Mouse (Mus musculus): Measurements from ENCODE around the gene Rtn4. TPM values are rescaled to one million over a fixed set of nuclear protein-coding genes. Genes with fewer than 3 reads are reported as not detected.
"Not testable (repeated sequence)": the region's sequence is repeated elsewhere in the genome, so short reads cannot be mapped to it uniquely, and the experiment has no call there.

Gene Rtn4
- 10 to 100 TPM; 19.4 to 21.9 TPM for polyA plus RNA-seq (2017; shearing (Covaris generic))

GRCm38 (mm10) chr11:29692683-29693272, at the start of gene Rtn4:
Gene Rtn4, plus strand, starts transcription at chr11:29692947.
- ATAC-seq, result peak; percentile 94

GRCm38 (mm10) chr11:29644421-29644820, 48.3 kb upstream of the Rtn4 start:
- ATAC-seq, result no peak

GRCm38 (mm10) chr11:29645411-29646066, 47.2 kb upstream of the Rtn4 start:
- ATAC-seq, result no peak

- ATAC-seq, result peak; percentile 84
Observed at GRCm38 (mm10) chr11:29647568-29648319, 45.0 kb upstream of the Rtn4 start.

GRCm38 (mm10) chr11:29655381-29655780, 37.4 kb upstream of the Rtn4 start:
- ATAC-seq, result not testable (repeated sequence)

GRCm38 (mm10) chr11:29660740-29661139, 32.0 kb upstream of the Rtn4 start:
- no peak for ATAC-seq

GRCm38 (mm10) chr11:29667634-29668033, 25.1 kb upstream of the Rtn4 start:
- ATAC-seq, result no peak

GRCm38 (mm10) chr11:29669706-29670105, 23.0 kb upstream of the Rtn4 start:
- no peak for ATAC-seq

GRCm38 (mm10) chr11:29673359-29673758, 19.4 kb upstream of the Rtn4 start:
- no peak for ATAC-seq

GRCm38 (mm10) chr11:29676718-29677117, 16.0 kb upstream of the Rtn4 start:
- ATAC-seq, result no peak

- no peak for ATAC-seq
Observed at GRCm38 (mm10) chr11:29679942-29680341, 12.8 kb upstream of the Rtn4 start.

GRCm38 (mm10) chr11:29680771-29681170, 12.0 kb upstream of the Rtn4 start:
- ATAC-seq, result no peak

- no peak for ATAC-seq
Observed at GRCm38 (mm10) chr11:29684272-29684671, 8.5 kb upstream of the Rtn4 start.

GRCm38 (mm10) chr11:29686176-29686575, 6.6 kb upstream of the Rtn4 start:
- no peak for ATAC-seq

GRCm38 (mm10) chr11:29691556-29691955, 1.2 kb upstream of the Rtn4 start:
- no peak for ATAC-seq

GRCm38 (mm10) chr11:29692111-29692682, 550 bp upstream of the Rtn4 start:
- no peak for ATAC-seq

GRCm38 (mm10) chr11:29693576-29694410, 1.0 kb downstream of the Rtn4 start:
- peak; percentile 51 for ATAC-seq

GRCm38 (mm10) chr11:29694754-29695153, 2.0 kb downstream of the Rtn4 start:
- no peak for ATAC-seq

GRCm38 (mm10) chr11:29702721-29703120, 10.0 kb downstream of the Rtn4 start:
- no peak for ATAC-seq

- ATAC-seq, result peak; percentile 85
Observed at GRCm38 (mm10) chr11:29705263-29705662, 12.5 kb downstream of the Rtn4 start.

- no peak for ATAC-seq
Observed at GRCm38 (mm10) chr11:29706845-29707244, 14.1 kb downstream of the Rtn4 start.

- ATAC-seq, result no peak
Observed at GRCm38 (mm10) chr11:29709512-29709911, 16.8 kb downstream of the Rtn4 start.

Measured in activated CD4-positive, CD25-positive, alpha-beta regulatory T cell, adult 4 months (primary cell).